Mouse (Mus musculus): ENCODE measurements around the gene Slc26a10. TPM values are rescaled to one million over a fixed set of nuclear protein-coding genes. Genes with fewer than 3 reads are reported as not detected.

The Slc26a10 gene
- 0.52 and 0.65 TPM in 2 replicates for polyA plus RNA-seq (2015; fragmentation: Nextera tagmentation; extraction: Ambion mirVana)

DNA sequence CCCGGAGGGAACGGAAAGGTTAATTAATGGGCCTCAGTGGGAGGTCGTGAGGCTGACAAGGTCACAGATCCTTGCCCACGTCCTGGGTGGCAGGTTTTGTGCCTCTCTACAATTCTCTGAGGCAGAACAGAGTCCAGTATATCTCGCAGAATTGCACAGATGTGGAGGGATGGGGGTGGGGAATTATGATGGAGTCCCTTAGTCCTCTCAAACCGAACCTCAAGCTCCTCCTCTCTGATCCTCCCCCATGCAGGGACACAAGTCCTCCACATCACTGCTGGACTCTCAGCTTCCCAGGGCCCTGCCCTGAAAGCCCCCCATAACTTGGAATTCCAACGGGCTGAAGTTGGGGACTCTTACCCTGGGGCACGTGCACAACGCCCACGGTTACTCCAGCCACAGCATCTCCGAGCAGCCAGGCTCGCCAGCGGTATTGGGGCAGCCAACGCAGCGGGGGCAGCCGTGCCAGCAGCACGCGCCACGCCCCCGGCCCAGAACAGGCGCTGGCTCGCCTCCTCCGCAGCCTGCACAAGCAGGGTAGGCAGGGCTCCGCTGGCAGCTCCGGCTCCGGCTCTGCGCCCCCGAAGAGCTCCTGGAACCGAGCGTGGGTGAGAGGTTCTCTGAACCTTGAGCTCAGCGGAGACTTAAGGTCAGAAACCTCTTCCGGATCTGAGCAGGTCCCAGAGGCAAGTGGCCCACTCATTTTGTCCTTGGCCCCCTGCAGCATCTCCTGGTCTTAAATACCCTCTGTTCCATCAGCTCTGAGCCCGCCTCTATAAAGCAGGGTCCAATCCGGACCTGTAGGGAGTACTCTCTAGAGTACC lies at the start of gene Slc26a10:
TSS of gene Slc26a10 (minus strand) at position 775 of the 824 bp plus-strand sequence.
- peaks cover 75% of the 10 kb centered on the region for H3K27me3 ChIP-seq (replicated peaks; ENCODE audit: control insufficient read depth, insufficient read depth, low read length)
- no peaks in the 10 kb centered on the region for H3K9me3 ChIP-seq (ENCODE audit: control insufficient read depth)
- TF ChIP-seq CTCF (IDR thresholded peaks at IDR 0.05; ENCODE audit: low read depth): no peak
- 5% methylated on average over 34 of the region's 34 CpGs for WGBS
- ATAC-seq: no peak
- no peak within 1 kb of the TSS for H3K27ac ChIP-seq (ENCODE audit: low read depth, low read length)
- no peak within 1 kb of the TSS for H3K9ac ChIP-seq (ENCODE audit: low read depth, low read length)
- H3K4me2 ChIP-seq (replicated peaks; ENCODE audit: low read depth): peak within 1 kb of the TSS; percentile 37
- peaks cover 6% of the 10 kb centered on the region; the same call in 1 of the 2 replicates for H3K4me1 ChIP-seq (replicated peaks; ENCODE audit: control insufficient read depth, insufficient read depth, low read length)
- peaks cover 5% of the 10 kb centered on the region; the same call in 1 of the 2 replicates for H3K36me3 ChIP-seq (ENCODE audit: control insufficient read depth, insufficient read depth)
- H3K4me3 ChIP-seq (ENCODE audit: low read depth, low read length): no peak within 1 kb of the TSS

DNA sequence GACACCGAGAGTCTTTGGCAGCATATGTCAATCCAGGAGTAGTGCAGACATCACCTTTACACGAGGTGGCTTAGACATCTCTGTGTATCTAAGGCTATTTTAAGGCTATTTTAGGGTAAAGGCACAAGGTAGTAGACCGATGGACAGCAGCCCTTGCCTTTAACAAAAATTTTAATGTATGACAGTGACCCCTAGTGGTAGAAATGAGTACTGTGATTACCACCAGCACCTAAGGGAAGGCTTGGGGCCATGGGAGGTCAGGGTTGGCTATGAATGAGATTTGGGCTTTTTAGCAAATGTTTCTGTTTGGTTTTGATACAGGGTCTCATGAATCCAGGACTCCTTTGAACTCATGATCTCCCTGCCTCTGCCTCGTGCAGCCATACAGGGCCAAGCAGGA lies 48.5 kb upstream of the Slc26a10 start:
- peak; percentile 83 for TF ChIP-seq CTCF (IDR thresholded peaks at IDR 0.05; ENCODE audit: low read depth)
- 19% methylated on average over 4 of the region's 4 CpGs for WGBS
- no peak for ATAC-seq

GRCm38 (mm10) chr10:127227163-127227562 lies 46.7 kb upstream of the Slc26a10 start:
- no peak overlapping the region for H3K27ac ChIP-seq (ENCODE audit: low read depth, low read length)
- TF ChIP-seq CTCF (IDR thresholded peaks at IDR 0.05; ENCODE audit: low read depth): no peak
- H3K4me3 ChIP-seq (ENCODE audit: low read depth, low read length): no peak overlapping the region
- no peak overlapping the region for H3K9ac ChIP-seq (ENCODE audit: low read depth, low read length)
- 78% methylated on average over 8 of the region's 8 CpGs for WGBS
- no peak for ATAC-seq
- no peaks in the 10 kb centered on the region for H3K4me1 ChIP-seq (replicated peaks; ENCODE audit: control insufficient read depth, insufficient read depth, low read length)
- H3K9me3 ChIP-seq (ENCODE audit: control insufficient read depth): no peaks in the 10 kb centered on the region
- no peak overlapping the region for H3K4me2 ChIP-seq (replicated peaks; ENCODE audit: low read depth)
- no peaks in the 10 kb centered on the region for H3K36me3 ChIP-seq (ENCODE audit: control insufficient read depth, insufficient read depth)
- H3K27me3 ChIP-seq (replicated peaks; ENCODE audit: control insufficient read depth, insufficient read depth, low read length): no peaks in the 10 kb centered on the region

More for the DNA sequence above, 48.5 kb upstream of the Slc26a10 start:
- Histone ChIP-seq H3K4me3 (ENCODE audit: low read depth, low read length) (no peak overlapping the region), H3K4me1 (replicated peaks; ENCODE audit: control insufficient read depth, insufficient read depth, low read length) (no peaks in the 10 kb centered on the region), H3K27ac (ENCODE audit: low read depth, low read length) (no peak overlapping the region), H3K4me2 (replicated peaks; ENCODE audit: low read depth) (no peak overlapping the region), H3K36me3 (ENCODE audit: control insufficient read depth, insufficient read depth) (no peaks in the 10 kb centered on the region), H3K9ac (ENCODE audit: low read depth, low read length) (no peak overlapping the region), H3K9me3 (ENCODE audit: control insufficient read depth) (no peaks in the 10 kb centered on the region), H3K27me3 (replicated peaks; ENCODE audit: control insufficient read depth, insufficient read depth, low read length) (no peaks in the 10 kb centered on the region)

GRCm38 (mm10) chr10:127226318-127226895 lies 46.0 kb upstream of the Slc26a10 start:
- 72% methylated on average over 8 of the region's 8 CpGs for WGBS
- ATAC-seq: no peak
- Histone ChIP-seq H3K36me3 (ENCODE audit: control insufficient read depth, insufficient read depth) (no peaks in the 10 kb centered on the region), H3K4me1 (replicated peaks; ENCODE audit: control insufficient read depth, insufficient read depth, low read length) (no peaks in the 10 kb centered on the region), H3K4me3 (ENCODE audit: low read depth, low read length) (no peak overlapping the region), H3K27me3 (replicated peaks; ENCODE audit: control insufficient read depth, insufficient read depth, low read length) (no peaks in the 10 kb centered on the region), H3K9ac (ENCODE audit: low read depth, low read length) (no peak overlapping the region), H3K9me3 (ENCODE audit: control insufficient read depth) (no peaks in the 10 kb centered on the region), H3K27ac (ENCODE audit: low read depth, low read length) (no peak overlapping the region), H3K4me2 (replicated peaks; ENCODE audit: low read depth) (no peak overlapping the region)
- peak; percentile 63 for TF ChIP-seq CTCF (IDR thresholded peaks at IDR 0.05; ENCODE audit: low read depth)

DNA sequence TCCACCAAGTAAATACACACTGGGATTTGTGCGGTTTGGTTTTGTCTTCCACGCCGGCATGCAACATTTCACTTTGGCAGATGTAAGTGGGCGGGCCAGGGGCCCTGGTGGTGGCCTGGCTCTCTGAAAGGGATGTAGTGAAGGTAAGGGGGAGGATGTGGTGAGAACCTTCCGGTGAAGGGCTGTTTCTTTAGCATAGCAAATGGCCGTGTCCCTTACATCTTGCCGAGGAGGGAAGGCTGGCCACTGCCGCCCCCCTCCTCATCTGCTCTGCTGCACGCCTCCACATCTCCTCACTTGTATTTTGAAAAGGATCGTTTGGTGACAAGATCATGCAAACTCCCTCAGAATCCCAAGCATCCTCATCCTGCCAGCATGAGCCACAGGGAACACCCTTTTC lies 45.3 kb upstream of the Slc26a10 start:
- H3K4me3 ChIP-seq (ENCODE audit: low read depth, low read length): no peak overlapping the region
- H3K9ac ChIP-seq (ENCODE audit: low read depth, low read length): no peak overlapping the region
- no peaks in the 10 kb centered on the region for H3K9me3 ChIP-seq (ENCODE audit: control insufficient read depth)
- H3K36me3 ChIP-seq (ENCODE audit: control insufficient read depth, insufficient read depth): no peaks in the 10 kb centered on the region
- no peak overlapping the region for H3K27ac ChIP-seq (ENCODE audit: low read depth, low read length)
- TF ChIP-seq CTCF (IDR thresholded peaks at IDR 0.05; ENCODE audit: low read depth): no peak
- 49% methylated on average over 10 of the region's 10 CpGs for WGBS
- H3K4me2 ChIP-seq (replicated peaks; ENCODE audit: low read depth): no peak overlapping the region
- H3K27me3 ChIP-seq (replicated peaks; ENCODE audit: control insufficient read depth, insufficient read depth, low read length): no peaks in the 10 kb centered on the region
- ATAC-seq: no peak
- H3K4me1 ChIP-seq (replicated peaks; ENCODE audit: control insufficient read depth, insufficient read depth, low read length): no peaks in the 10 kb centered on the region

DNA sequence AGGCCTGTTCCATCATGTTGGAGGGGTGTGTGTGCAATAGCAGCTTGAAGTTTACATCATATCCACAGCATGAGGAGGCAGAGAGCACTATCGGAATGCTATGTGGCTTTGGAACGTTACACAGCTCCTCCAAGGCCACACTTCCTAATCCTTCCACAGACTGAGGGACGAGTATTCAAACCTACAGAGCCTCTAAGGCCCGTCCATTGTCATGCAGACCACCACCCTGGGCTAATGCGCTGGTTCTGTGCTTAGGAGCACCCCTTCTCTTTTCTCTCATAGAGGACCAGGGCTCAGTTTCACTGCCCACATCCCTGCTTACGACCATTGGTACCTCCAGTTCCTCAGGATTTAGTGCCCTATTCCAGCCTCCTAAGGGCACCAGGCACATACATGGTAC lies 44.8 kb upstream of the Slc26a10 start:
- 57% methylated on average over 6 of the region's 6 CpGs for WGBS
- no peak for TF ChIP-seq CTCF (IDR thresholded peaks at IDR 0.05; ENCODE audit: low read depth)
- ATAC-seq: no peak
- H3K27me3 ChIP-seq (replicated peaks; ENCODE audit: control insufficient read depth, insufficient read depth, low read length): no peaks in the 10 kb centered on the region
- no peaks in the 10 kb centered on the region for H3K4me1 ChIP-seq (replicated peaks; ENCODE audit: control insufficient read depth, insufficient read depth, low read length)
- H3K27ac ChIP-seq (ENCODE audit: low read depth, low read length): no peak overlapping the region
- H3K4me3 ChIP-seq (ENCODE audit: low read depth, low read length): no peak overlapping the region
- H3K4me2 ChIP-seq (replicated peaks; ENCODE audit: low read depth): no peak overlapping the region
- no peak overlapping the region for H3K9ac ChIP-seq (ENCODE audit: low read depth, low read length)
- H3K9me3 ChIP-seq (ENCODE audit: control insufficient read depth): peaks cover 3% of the 10 kb centered on the region; the same call in 1 of the 2 replicates
- H3K36me3 ChIP-seq (ENCODE audit: control insufficient read depth, insufficient read depth): no peaks in the 10 kb centered on the region
